Mouse (Mus musculus) left cerebral cortex, postnatal 36 days (tissue): ENCODE data around the gene Mrps35. TPM values are rescaled to one million over a fixed set of nuclear protein-coding genes. Genes with fewer than 3 reads are reported as not detected.
A peak's percentile ranks its signal among the peaks of the same experiment; 100 is the strongest.

Experiments
- DNase-seq, 2 experiments: peaks; one replicate each; pipeline ENCODE4 v3.0.0; 2021 to 2022; ENCODE audit warnings: low spot score in 2 of 2, mixed read lengths in 1 of 2
- intact Hi-C: fragments of 180-260 bp; cut with DNase I; formaldehyde crosslinking; loops from one replicate; pipeline ENCODE4 v1.15.1; 2025
- total RNA-seq, 2 experiments: library from RNA; stranded (reverse); gene quantifications; 2 replicates each; pipeline ENCODE4 v1.2.3; 2021

Gene Mrps35
- total RNA-seq = 10 to 100 TPM; 45.2 to 52.9 TPM

- DNase-seq = peak; percentile 88 to 90
- intact Hi-C loops = loop anchor here (5.0 kb wide), 1 partner anchor 50 kb away; the partner anchor contains the start of gene Klhl42
Observed at GRCm38 (mm10) chr6:147042291-147043290, at the start of gene Mrps35. TSS of gene Mrps35 (plus strand) at chr6:147042764.

- peak; percentile 34 to 43 for DNase-seq
- intact Hi-C loops = loop anchor here (2.0 kb wide), 1 partner anchor 161 kb away; no protein-coding TSS in a partner anchor
Observed at GRCm38 (mm10) chr6:146994236-146994635, 48.3 kb upstream of the Mrps35 start.

- intact Hi-C loops = loop anchor here (2.0 kb wide), 1 partner anchor 163 kb away; no protein-coding TSS in a partner anchor
Observed at GRCm38 (mm10) chr6:146995391-146995790, 47.2 kb upstream of the Mrps35 start.

GRCm38 (mm10) chr6:146995878-146996277 is 46.7 kb upstream of the Mrps35 start:
- intact Hi-C loops = loop anchor here (2.0 kb wide), 1 partner anchor 163 kb away; no protein-coding TSS in a partner anchor
- DNase-seq = no peak

More at GRCm38 (mm10) chr6:146995391-146995790, 47.2 kb upstream of the Mrps35 start:
- DNase-seq = no peak

GRCm38 (mm10) chr6:146997006-146997405 is 45.6 kb upstream of the Mrps35 start:
- intact Hi-C loops = no loop called here
- DNase-seq = no peak

- DNase-seq = peak in 1 of 2 experiments; percentile 25
- intact Hi-C loops = no loop called here
Observed at GRCm38 (mm10) chr6:146998710-146999109, 43.9 kb upstream of the Mrps35 start.

- intact Hi-C loops = no loop called here
- peak; percentile 32 to 35 for DNase-seq
Observed at GRCm38 (mm10) chr6:146999302-146999701, 43.3 kb upstream of the Mrps35 start.

GRCm38 (mm10) chr6:146999755-147000154 is 42.8 kb upstream of the Mrps35 start:
- no peak for DNase-seq
- intact Hi-C loops = no loop called here

GRCm38 (mm10) chr6:147008148-147008547 is 34.4 kb upstream of the Mrps35 start:
- DNase-seq = no peak
- intact Hi-C loops = no loop called here

- intact Hi-C loops = no loop called here
- DNase-seq = no peak
Observed at GRCm38 (mm10) chr6:147010358-147010757, 32.2 kb upstream of the Mrps35 start.

GRCm38 (mm10) chr6:147010811-147011520 is 31.6 kb upstream of the Mrps35 start:
- DNase-seq = no peak
- intact Hi-C loops = no loop called here

- intact Hi-C loops = no loop called here
- DNase-seq = no peak
Observed at GRCm38 (mm10) chr6:147011555-147011954, 31.0 kb upstream of the Mrps35 start.

- no peak for DNase-seq
Observed at GRCm38 (mm10) chr6:147011977-147012376, 30.6 kb upstream of the Mrps35 start.

GRCm38 (mm10) chr6:147013546-147013945 is 29.0 kb upstream of the Mrps35 start:
- intact Hi-C loops = no loop called here

More at GRCm38 (mm10) chr6:147011977-147012376, 30.6 kb upstream of the Mrps35 start:
- intact Hi-C loops = no loop called here

GRCm38 (mm10) chr6:147017906-147018305 is 24.7 kb upstream of the Mrps35 start:
- DNase-seq = no peak
- intact Hi-C loops = no loop called here

More at GRCm38 (mm10) chr6:147013546-147013945, 29.0 kb upstream of the Mrps35 start:
- no peak for DNase-seq

GRCm38 (mm10) chr6:147018364-147018763 is 24.2 kb upstream of the Mrps35 start:
- intact Hi-C loops = no loop called here
- no peak for DNase-seq

- intact Hi-C loops = no loop called here
- DNase-seq = no peak
Observed at GRCm38 (mm10) chr6:147021181-147021580, 21.4 kb upstream of the Mrps35 start.

GRCm38 (mm10) chr6:147022375-147023132 is 20.0 kb upstream of the Mrps35 start:
- intact Hi-C loops = no loop called here
- DNase-seq = no peak

GRCm38 (mm10) chr6:147023133-147023395 is 19.5 kb upstream of the Mrps35 start:
- DNase-seq = no peak
- intact Hi-C loops = no loop called here

GRCm38 (mm10) chr6:147023568-147023967 is 19.0 kb upstream of the Mrps35 start:
- intact Hi-C loops = no loop called here

More at GRCm38 (mm10) chr6:147023568-147023967, 19.0 kb upstream of the Mrps35 start:
- no peak for DNase-seq
